Comparison of ENCODE assay signal across 8 mouse cellular contexts in the genomic region with DNA sequence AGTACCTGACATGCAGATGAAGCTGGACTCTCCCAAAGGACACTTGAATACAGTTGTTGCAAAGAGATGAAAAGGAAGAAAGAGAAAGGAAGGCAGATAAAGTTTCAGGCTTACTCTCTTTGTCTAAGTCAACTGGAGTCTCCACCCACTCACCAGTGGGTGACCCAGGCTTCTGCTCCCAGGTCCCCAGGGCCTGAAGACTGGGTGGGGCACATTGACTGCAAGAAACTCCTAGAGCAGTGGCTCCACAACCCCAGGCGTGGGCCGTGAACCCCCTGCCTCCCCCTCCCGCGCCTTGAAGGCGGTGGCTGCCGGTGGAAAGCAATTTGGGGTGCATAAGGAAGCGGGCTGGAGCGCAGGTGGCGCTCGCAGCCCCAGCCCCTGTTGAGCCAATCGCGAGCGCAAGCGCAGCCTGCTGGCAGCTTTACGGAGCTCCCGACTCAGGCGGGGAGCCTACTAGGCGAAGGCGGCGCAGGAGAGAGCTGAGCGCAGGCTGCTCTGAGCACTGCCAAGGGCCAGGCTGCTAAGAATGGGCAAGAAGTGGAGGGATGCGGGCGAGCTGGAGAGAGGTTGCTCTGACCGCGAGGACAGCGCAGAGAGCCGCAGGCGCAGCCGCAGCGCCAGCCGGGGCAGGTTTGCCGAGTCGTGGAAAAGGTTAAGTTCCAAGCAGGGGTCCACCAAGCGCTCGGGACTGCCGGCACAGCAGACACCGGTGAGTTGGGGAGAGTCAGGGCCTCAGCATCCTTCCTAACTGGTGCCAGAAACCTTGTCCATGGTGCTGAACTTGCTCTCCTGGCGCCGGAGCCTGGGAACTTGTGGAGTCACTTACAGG. TPM values are rescaled to one million over a fixed set of nuclear protein-coding genes. Genes with fewer than 3 reads are reported as not detected.
DNase-seq lines count a peak whose midpoint lies in the region; ATAC-seq and TF ChIP-seq lines count a peak whose summit lies in the region.

A gene (plus strand): TSS at position 457 of the 832 bp plus-strand sequence.

- H3K4me3 ChIP-seq in G1E (ENCODE audit: low read depth, low read length), result no peak within 1 kb of the TSS
- H3K4me3 ChIP-seq in lung, embryonic 15.5 days, result no peak within 1 kb of the TSS

- intact Hi-C loops in heart, postnatal 14 days (cut with DNase I), result no loop called here

- H3K9ac ChIP-seq in lung, embryonic 15.5 days, result no peak within 1 kb of the TSS

- H3K4me1 ChIP-seq in G1E (ENCODE audit: insufficient read depth, low read depth, low read length), result no peaks in the 10 kb centered on the region
- peaks cover 6% of the 10 kb centered on the region for H3K4me1 ChIP-seq in lung, embryonic 15.5 days

- under 1% methylated on average over 39 of the region's 39 CpGs for WGBS in lung, embryonic 15.5 days

- peak within 1 kb of the TSS; percentile 44; the same call in 1 of the 2 replicates for H3K4me2 ChIP-seq in lung, embryonic 15.5 days

- no peaks in the 10 kb centered on the region; the same call in 1 of the 2 replicates for H3K27me3 ChIP-seq in G1E (ENCODE audit: insufficient read depth, low read length)
- H3K27me3 ChIP-seq in lung, embryonic 15.5 days, result peaks cover 5% of the 10 kb centered on the region; the same call in 1 of the 2 replicates

- TF ChIP-seq POLR2A in brain, embryonic 14.5 days (IDR thresholded peaks at IDR 0.05; ENCODE audit: borderline replicate concordance, extremely low read depth, insufficient read depth, insufficient read length, poor library complexity, severe bottlenecking), result no peak

- H3K27ac ChIP-seq in lung, embryonic 15.5 days, result no peak within 1 kb of the TSS

- DNase-seq in G1E (ENCODE audit: low spot score), result peak; percentile 9
- peak; percentile 91 for DNase-seq in brain, embryonic 14.5 days (ENCODE audit: low read depth)
- DNase-seq in fibroblast of lung, adult 2 months (ENCODE audit: low read depth), result peak; percentile 18
- peak; percentile 63 to 75 for DNase-seq in heart, postnatal 14 days
- peak; percentile 47 to 74 for DNase-seq in layer of hippocampus, adult 18-20 months (ENCODE audit: low spot score in 2 of 2)
- peak; percentile 87 for DNase-seq in retina, postnatal 1 day

- no peak for TF ChIP-seq CTCF in G1E (IDR thresholded peaks at IDR 0.05; ENCODE audit: low read depth, low read length)
- TF ChIP-seq CTCF in brain, embryonic 14.5 days (IDR thresholded peaks at IDR 0.05; ENCODE audit: borderline replicate concordance, extremely low read depth, insufficient read depth, insufficient read length), result peak; percentile 43; the same call in 1 of the 2 replicates

- H3K36me3 ChIP-seq in G1E (replicated peaks), result no peaks in the 10 kb centered on the region
- no peaks in the 10 kb centered on the region for H3K36me3 ChIP-seq in lung, embryonic 15.5 days

- H3K9me3 ChIP-seq in G1E (replicated peaks), result no peaks in the 10 kb centered on the region
- H3K9me3 ChIP-seq in lung, embryonic 15.5 days, result no peaks in the 10 kb centered on the region

- no peak for ATAC-seq in G1E (ENCODE audit: extremely low read depth, insufficient number of reproducible peaks, low FRiP score, poor library complexity, severe bottlenecking)
- peak; percentile 77; the same call in 1 of the 2 replicates for ATAC-seq in lung, embryonic 15.5 days (ENCODE audit: borderline replicate concordance, extremely low read depth, low FRiP score, low TSS enrichment)
- ATAC-seq in monocyte, adult 5-6 weeks (replicated peaks; ENCODE audit: insufficient number of reproducible peaks, low FRiP score, low TSS enrichment, poor library complexity, severe bottlenecking), result no peak

RNA-seq across cellular contexts. Expression of the gene that starts here (rescaled TPM):
- total RNA-seq in G1E (2014; fragmentation: Nextera tagmentation) (not detected in 2 replicates), G1E (2017) (0.23 and 0.49 TPM in 2 replicates)
- not detected in 2 replicates for polyA plus RNA-seq in G1E (2012)
- polyA plus RNA-seq in brain, embryonic 14.5 days (2012; rRNA removed), result 13.5 and 27.7 TPM in 2 replicates
- 1 to 10 TPM; 2.3 TPM for total RNA-seq in heart, postnatal 14 days (2021)
- 10 to 100 TPM; 56.8 to 61.7 TPM for total RNA-seq in layer of hippocampus, adult 18-20 months (2021)
- 1.1 and 1.6 TPM in 2 replicates for polyA plus RNA-seq in lung, embryonic 15.5 days (2015; fragmentation: Nextera tagmentation; extraction: Ambion mirVana)
- not detected in 3 replicates for total RNA-seq in monocyte, adult 5-6 weeks (2017)

Comparison
In these comparisons a context has a peak if more than half of its experiments do, and no peak if none do; other contexts are left out.
1. RNA of the gene that starts here (total RNA-seq): 56.8 to 61.7 TPM in layer of hippocampus, adult 18-20 months; 2.3 TPM in heart, postnatal 14 days, 0.23 to 0.49 TPM in G1E and not detected in monocyte, adult 5-6 weeks; every median in the first group is over 10 times any median in the second.
2. Peak in DNase-seq in G1E; RNA of the gene not detected or under 1 TPM.
3. DNase-seq: peak in every context shown above with its lines; median percentile 91 in brain, embryonic 14.5 days; 87 in retina, postnatal 1 day; 69 in heart, postnatal 14 days; 60 in layer of hippocampus, adult 18-20 months; 18 in fibroblast of lung, adult 2 months; 9 in G1E.